Mouse (Mus musculus) left cerebral cortex, postnatal 36 days (tissue): ENCODE data around the gene Mbtps2. TPM values are rescaled to one million over a fixed set of nuclear protein-coding genes. Genes with fewer than 3 reads are reported as not detected.

ENCODE experiments used
- DNase-seq, 2 experiments: peaks; one replicate each; pipeline ENCODE4 v3.0.0; 2021 to 2022; ENCODE audit warnings: low spot score in 2 of 2, mixed read lengths in 1 of 2
- intact Hi-C: fragments of 180-260 bp; cut with DNase I; formaldehyde crosslinking; loops from one replicate; pipeline ENCODE4 v1.15.1; 2025
- total RNA-seq, 2 experiments: library from RNA; stranded (reverse); gene quantifications; 2 replicates each; pipeline ENCODE4 v1.2.3; 2021

Mbtps2 gene
- total RNA-seq = 10 to 100 TPM; 23.7 to 24.2 TPM

- DNase-seq = peak; percentile 52 to 70
- intact Hi-C loops = no loop called here
These were observed at the start of gene Mbtps2 for GRCm38 (mm10) chrX:157598186-157598996. Gene Mbtps2 (minus strand): TSS chrX:157598715.

DNA sequence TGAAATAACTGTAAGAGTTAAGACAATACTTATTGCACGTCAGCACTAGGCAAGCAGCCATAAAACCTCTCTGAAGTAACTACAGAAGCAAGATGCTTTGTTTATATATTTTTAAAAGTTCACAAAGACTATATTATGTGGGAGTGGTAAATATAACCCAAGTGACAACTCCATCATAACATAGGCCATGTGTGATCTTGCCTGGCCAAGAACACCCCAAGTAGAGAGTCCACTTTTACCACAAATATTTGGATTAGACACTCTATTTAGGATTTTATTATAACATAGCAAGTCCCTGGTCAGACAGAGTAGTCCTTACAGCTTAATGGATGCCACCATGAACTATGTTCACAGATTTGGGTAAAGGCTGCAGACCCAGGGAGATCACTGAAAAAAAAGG is 47.9 kb upstream of the Mbtps2 start:
- intact Hi-C loops = no loop called here

DNA sequence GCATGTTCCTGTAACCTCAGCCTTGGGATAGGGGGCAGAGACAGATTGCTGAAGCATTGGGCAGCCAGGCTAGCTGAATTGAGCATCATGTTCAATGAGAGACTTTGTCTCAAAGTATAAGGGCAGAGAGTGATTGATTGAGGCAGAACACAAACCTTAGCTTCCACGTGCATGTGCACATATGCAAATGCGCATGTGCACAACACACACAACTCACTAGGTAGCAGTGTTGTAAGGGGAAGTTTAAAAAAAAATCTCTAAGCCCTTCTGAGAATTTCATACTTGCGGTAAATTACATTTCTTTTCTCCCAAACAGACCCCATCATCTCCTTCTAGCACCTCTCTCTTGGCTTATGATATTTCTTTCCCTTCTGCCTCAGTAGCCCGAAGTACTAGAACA is 46.2 kb upstream of the Mbtps2 start:
- intact Hi-C loops = no loop called here
- no peak for DNase-seq

More for the DNA sequence above, 47.9 kb upstream of the Mbtps2 start:
- no peak for DNase-seq

DNA sequence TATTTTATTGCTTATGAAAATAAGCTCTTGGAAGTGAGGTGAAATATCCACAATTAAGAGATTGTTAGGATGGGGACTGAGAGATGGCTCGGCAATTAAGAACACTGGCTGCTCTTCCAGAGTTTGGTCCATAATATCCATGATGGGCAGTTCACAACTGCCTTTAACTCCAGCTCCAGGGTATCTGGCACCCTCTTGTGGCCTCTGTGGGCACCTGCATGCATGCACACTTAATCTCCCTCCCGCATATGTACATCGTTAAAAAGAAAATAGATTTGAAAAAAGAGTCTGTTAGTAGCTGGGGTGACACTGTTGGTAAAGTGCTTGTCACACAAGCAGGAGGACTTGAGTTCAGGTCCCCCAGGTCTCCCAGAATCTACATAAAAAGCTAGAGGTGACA is 45.8 kb upstream of the Mbtps2 start:
- peak; percentile 9 to 33 for DNase-seq
- intact Hi-C loops = no loop called here

DNA sequence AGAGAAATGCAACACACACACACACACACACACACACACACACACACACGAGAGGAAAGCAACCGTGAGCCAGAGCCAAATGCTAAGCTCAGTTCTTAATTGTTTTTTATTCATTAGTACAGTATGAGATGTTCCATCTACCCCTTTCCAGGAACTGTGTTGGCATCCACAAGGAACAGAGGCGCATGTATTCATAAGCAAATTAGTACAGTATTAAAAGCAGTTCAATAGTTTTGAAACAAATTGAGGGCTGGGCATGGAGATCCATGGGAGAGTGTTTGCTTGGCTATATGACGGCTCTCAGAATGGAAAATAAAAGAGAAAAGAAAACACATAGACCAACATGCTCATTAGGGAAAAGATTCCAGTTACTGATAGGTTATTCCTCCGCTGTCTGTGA is 44.3 kb upstream of the Mbtps2 start:
- intact Hi-C loops = no loop called here
- DNase-seq = no peak

- no peak for DNase-seq
- intact Hi-C loops = no loop called here
These were observed 38.7 kb upstream of the Mbtps2 start for GRCm38 (mm10) chrX:157637253-157637652.

- DNase-seq = no peak
- intact Hi-C loops = no loop called here
These were observed 35.3 kb upstream of the Mbtps2 start for GRCm38 (mm10) chrX:157633676-157634414.

- intact Hi-C loops = no loop called here
- no peak for DNase-seq
These were observed 31.8 kb upstream of the Mbtps2 start for GRCm38 (mm10) chrX:157630341-157630740.

DNA sequence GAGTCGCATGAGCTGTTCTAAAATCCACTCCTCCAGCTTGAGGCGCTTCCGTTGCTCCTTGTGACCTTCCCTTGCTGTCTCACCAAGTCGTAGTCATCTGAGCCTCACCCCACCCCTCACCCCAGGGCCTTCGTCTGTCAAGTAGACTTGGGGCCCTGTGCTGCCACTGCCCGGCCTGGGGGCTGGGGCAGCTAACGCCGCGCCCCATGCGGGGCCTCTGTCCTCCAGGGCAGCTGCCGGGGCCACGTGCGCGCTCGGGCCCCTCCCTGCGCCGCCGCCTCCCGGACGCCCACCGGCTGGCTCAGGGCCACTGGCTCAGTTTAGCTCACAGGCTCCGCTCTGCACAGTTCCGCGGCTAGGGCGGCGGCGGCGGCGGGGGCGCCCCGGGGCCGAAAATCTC is 14.4 kb upstream of the Mbtps2 start:
- peak; percentile 16 to 55 for DNase-seq

GRCm38 (mm10) chrX:157601450-157601849 is 2.9 kb upstream of the Mbtps2 start:
- no peak for DNase-seq
- intact Hi-C loops = loop anchor here (2.0 kb wide), 1 partner anchor 111 kb away; no protein-coding TSS in a partner anchor

More for the DNA sequence above, 14.4 kb upstream of the Mbtps2 start:
- intact Hi-C loops = no loop called here

DNA sequence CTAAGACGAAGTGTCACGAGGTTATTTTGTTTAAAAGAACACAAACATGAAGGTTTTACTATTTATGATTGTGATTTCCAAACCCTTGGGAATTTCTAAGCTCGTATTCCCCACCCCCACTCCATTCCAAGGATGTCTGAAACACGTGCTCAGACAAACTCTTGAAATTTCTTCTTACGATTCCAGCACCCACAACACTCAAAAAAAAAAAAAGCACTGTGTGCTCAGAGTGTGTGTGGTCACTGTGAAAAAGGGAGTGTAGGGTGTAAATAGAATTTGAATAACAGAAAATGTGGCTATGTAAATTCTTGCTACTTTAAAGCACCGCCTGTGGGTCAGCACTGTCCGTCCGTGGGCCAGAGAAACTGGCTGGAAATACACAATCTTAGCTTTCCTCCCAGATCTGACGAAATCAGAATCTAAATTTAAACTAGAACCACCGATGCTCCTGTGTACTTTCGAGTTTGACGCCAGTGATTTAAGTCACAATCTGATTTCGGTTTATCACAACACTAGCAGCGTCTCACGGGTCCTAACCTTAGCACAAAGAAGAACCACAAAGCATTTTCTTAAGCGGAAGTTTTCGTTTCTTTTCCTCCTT is 830 bp downstream of the Mbtps2 start:
- intact Hi-C loops = no loop called here
- no peak for DNase-seq

DNA sequence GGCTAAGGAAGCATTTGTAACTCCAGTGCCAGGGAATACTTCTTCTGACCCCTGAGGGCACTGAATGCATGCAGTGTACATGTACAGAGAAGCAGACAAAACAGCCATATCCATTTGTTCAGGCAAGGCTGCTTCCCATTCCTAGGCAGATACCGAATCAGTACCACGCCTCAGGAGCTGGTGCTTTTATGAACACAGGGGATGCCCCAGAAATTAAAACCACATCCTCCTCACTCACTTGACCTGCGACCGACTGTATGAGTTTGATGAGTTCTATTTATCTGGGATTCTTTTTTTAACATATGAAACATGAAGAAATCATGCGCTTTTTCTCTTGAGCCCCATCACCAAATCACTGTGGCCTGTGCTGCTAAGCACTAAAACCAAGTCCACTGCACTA is 1.7 kb downstream of the Mbtps2 start:
- no peak for DNase-seq
- intact Hi-C loops = no loop called here

- intact Hi-C loops = no loop called here
- DNase-seq = no peak
These were observed 2.6 kb downstream of the Mbtps2 start for GRCm38 (mm10) chrX:157595927-157596326.

DNA sequence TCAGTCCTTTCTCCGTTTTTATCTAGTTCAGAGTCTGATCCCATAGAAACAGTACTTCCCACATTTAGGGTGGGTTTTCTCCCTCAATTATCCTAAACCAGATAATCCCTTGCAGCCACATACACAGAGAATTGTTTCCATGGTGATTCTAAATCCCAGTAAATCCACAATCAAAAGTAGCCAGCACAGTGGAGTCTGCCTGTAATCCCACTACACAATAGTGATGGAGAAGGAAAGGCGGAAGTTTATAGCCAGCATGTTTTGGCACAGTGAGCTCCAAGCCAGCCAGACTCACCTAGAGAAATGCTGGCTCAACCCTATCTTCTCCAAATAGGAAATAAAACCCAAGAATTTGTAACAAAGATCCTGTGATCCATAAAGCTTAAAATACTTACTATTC is 3.9 kb downstream of the Mbtps2 start:
- intact Hi-C loops = no loop called here

GRCm38 (mm10) chrX:157587001-157587400 is 11.5 kb downstream of the Mbtps2 start:
- DNase-seq = no peak
- intact Hi-C loops = no loop called here

More for the DNA sequence above, 3.9 kb downstream of the Mbtps2 start:
- no peak for DNase-seq

DNA sequence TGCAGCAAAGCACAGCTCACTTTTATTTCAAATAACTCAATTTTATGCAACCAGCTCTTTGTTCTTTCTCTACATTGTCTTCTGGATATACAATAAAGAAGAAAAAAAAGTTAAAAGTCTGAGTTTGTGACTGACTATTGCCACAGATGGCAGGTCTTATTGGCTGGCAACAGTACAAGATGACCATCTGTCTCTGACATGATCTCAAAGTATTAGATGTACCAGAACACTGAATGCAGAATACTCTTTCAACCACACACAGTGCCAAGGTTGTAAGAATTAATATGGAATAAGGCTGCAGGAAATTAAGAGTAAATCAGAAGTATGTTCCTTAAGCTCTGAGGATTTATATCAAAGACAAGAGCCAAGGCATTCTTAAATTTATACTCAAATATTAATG is 12.1 kb downstream of the Mbtps2 start:
- DNase-seq = no peak
- intact Hi-C loops = no loop called here

GRCm38 (mm10) chrX:157579108-157579614 is 19.4 kb downstream of the Mbtps2 start:
- intact Hi-C loops = no loop called here

GRCm38 (mm10) chrX:157574683-157575082 is 23.8 kb downstream of the Mbtps2 start:
- no peak for DNase-seq

More at GRCm38 (mm10) chrX:157579108-157579614, 19.4 kb downstream of the Mbtps2 start:
- DNase-seq = no peak

GRCm38 (mm10) chrX:157568840-157569239 is 29.7 kb downstream of the Mbtps2 start, which contains the start of gene Yy2:
Gene Yy2 (minus strand): TSS chrX:157568985.
- intact Hi-C loops = no loop called here

More at GRCm38 (mm10) chrX:157574683-157575082, 23.8 kb downstream of the Mbtps2 start:
- intact Hi-C loops = no loop called here

GRCm38 (mm10) chrX:157563794-157564193 is 34.7 kb downstream of the Mbtps2 start:
- DNase-seq = no peak
- intact Hi-C loops = no loop called here

More at GRCm38 (mm10) chrX:157568840-157569239, 29.7 kb downstream of the Mbtps2 start, which contains the start of gene Yy2:
- no peak for DNase-seq
